Mouse (Mus musculus) brown adipose tissue, adult 24 weeks (tissue): ENCODE results near the gene Hsd17b1. TPM values are rescaled to one million over a fixed set of nuclear protein-coding genes. Genes with fewer than 3 reads are reported as not detected.
"Not testable (repeated sequence)": the region's sequence is repeated elsewhere in the genome, so short reads cannot be mapped to it uniquely, and the experiment has no call there.

ENCODE experiments used
- H3K27ac ChIP-seq: fragments of 200-500 bp; replicated peaks from 2 replicates; pipeline ENCODE4 v1.5.1; 2012; ENCODE audit warnings: low read depth, mild to moderate bottlenecking, low read length
- H3K4me1 ChIP-seq: fragments of 200-500 bp; 2 replicates; pipeline ENCODE4 v1.6.1; 2012; ENCODE audit warnings: low read length, mixed read lengths; ENCODE audit not compliant: control insufficient read depth, insufficient read depth, insufficient read length
- H3K4me3 ChIP-seq: fragments of 200-500 bp; 2 replicates; pipeline ENCODE4 v1.5.1; 2012; ENCODE audit warnings: low read depth, mild to moderate bottlenecking, low read length, moderate library complexity; ENCODE audit not compliant: insufficient read depth
- polyA plus RNA-seq: library from polyadenylated mRNA; stranded (reverse); fragments of >200 nt; gene quantifications from 2 replicates; pipeline ENCODE4 v1.2.4, GENCODE M21; 2012; ENCODE audit not compliant: missing spikeins, insufficient read depth, insufficient read length

Gene Hsd17b1
- polyA plus RNA-seq, 1 experiment: not detected

GRCm38 (mm10) chr11:101119761-101120544, 41.7 kb downstream of the Hsd17b1 start, which contains the start of the genes Retreg3 and Tubg1:
Retreg3 (minus strand) TSS chr11:101119893.
Tubg1 (plus strand) TSS chr11:101119938.
- Histone ChIP-seq H3K4me3 (peak within 1 kb of the TSS; percentile 88), H3K4me1 (peaks cover 12% of the 10 kb centered on the region), H3K27ac (peak within 1 kb of the TSS; percentile 51)

GRCm38 (mm10) chr11:101120545-101121188, 42.5 kb downstream of the Hsd17b1 start:
- Histone ChIP-seq H3K27ac (peak overlapping the region; percentile 40), H3K4me1 (peaks cover 12% of the 10 kb centered on the region), H3K4me3 (peak overlapping the region; percentile 81)

GRCm38 (mm10) chr11:101124494-101124893, 46.3 kb downstream of the Hsd17b1 start:
- H3K4me1 ChIP-seq, H3K4me3 ChIP-seq, H3K27ac ChIP-seq: not testable (repeated sequence)

GRCm38 (mm10) chr11:101125008-101125407, 46.8 kb downstream of the Hsd17b1 start:
- H3K4me3 ChIP-seq, H3K4me1 ChIP-seq, H3K27ac ChIP-seq: not testable (repeated sequence)

GRCm38 (mm10) chr11:101127075-101127474, 48.9 kb downstream of the Hsd17b1 start:
- no peak overlapping the region for H3K4me3 ChIP-seq
- H3K4me1 ChIP-seq: peaks cover 10% of the 10 kb centered on the region
- H3K27ac ChIP-seq: no peak overlapping the region

- Histone ChIP-seq H3K27ac (peak overlapping the region; percentile 47), H3K4me3 (no peak overlapping the region), H3K4me1 (peaks cover 17% of the 10 kb centered on the region)
Measured at GRCm38 (mm10) chr11:101128996-101129577, 50.9 kb downstream of the Hsd17b1 start.

Other genes with a start within 250 kb of the Hsd17b1 start
- 15.1 and 18.4 TPM in 2 replicates for gene Stat5b, start 227.7 kb upstream of the Hsd17b1 start, polyA plus RNA-seq
- gene Stat5a, start 219.1 kb upstream of the Hsd17b1 start, polyA plus RNA-seq: 18.9 and 34.2 TPM in 2 replicates
- gene Stat3, start 138.9 kb upstream of the Hsd17b1 start, polyA plus RNA-seq: 18.8 and 20.9 TPM in 2 replicates
- 242 and 279 TPM in 2 replicates for gene Cavin1, start 107.5 kb upstream of the Hsd17b1 start, polyA plus RNA-seq
- 26.1 and 26.7 TPM in 2 replicates for gene Atp6v0a1, start 69.0 kb upstream of the Hsd17b1 start, polyA plus RNA-seq
- gene Naglu, start 8.4 kb upstream of the Hsd17b1 start, polyA plus RNA-seq: 4.4 and 7.1 TPM in 2 replicates
- gene Coasy, start 4.2 kb downstream of the Hsd17b1 start, polyA plus RNA-seq: 98.3 and 102 TPM in 2 replicates
- 55.0 and 67.5 TPM in 2 replicates for gene Mlx, start 8.9 kb downstream of the Hsd17b1 start, polyA plus RNA-seq
- gene Psmc3ip, start 17.0 kb downstream of the Hsd17b1 start, polyA plus RNA-seq: 1.7 and 3.6 TPM in 2 replicates
- 43.7 and 49.6 TPM in 2 replicates for gene Retreg3, start 41.5 kb downstream of the Hsd17b1 start, polyA plus RNA-seq
- 46.6 and 49.2 TPM in 2 replicates for gene Tubg1, start 41.5 kb downstream of the Hsd17b1 start, polyA plus RNA-seq
- gene Tubg2, start 77.5 kb downstream of the Hsd17b1 start, polyA plus RNA-seq: 1.1 and 1.9 TPM in 2 replicates
- 7.2 and 11.2 TPM in 2 replicates for gene Cntnap1, start 92.1 kb downstream of the Hsd17b1 start, polyA plus RNA-seq
- 21.8 and 33.6 TPM in 2 replicates for gene Plekhh3, start 92.9 kb downstream of the Hsd17b1 start, polyA plus RNA-seq
- 1.2 TPM in 1 of 2 replicates, not detected in the other for gene Ccr10, start 97.0 kb downstream of the Hsd17b1 start, polyA plus RNA-seq
- 13.3 and 20.7 TPM in 2 replicates for gene Ezh1, start 148.1 kb downstream of the Hsd17b1 start, polyA plus RNA-seq
- 20.0 and 27.6 TPM in 2 replicates for gene Ramp2, start 167.6 kb downstream of the Hsd17b1 start, polyA plus RNA-seq
- gene Vps25, start 175.3 kb downstream of the Hsd17b1 start, polyA plus RNA-seq: 109 and 141 TPM in 2 replicates
- gene Wnk4, start 182.2 kb downstream of the Hsd17b1 start, polyA plus RNA-seq: not detected in 2 replicates
- gene Cntd1, start 200.6 kb downstream of the Hsd17b1 start, polyA plus RNA-seq: 0.75 and 0.79 TPM in 2 replicates
- 134 and 144 TPM in 2 replicates for gene Coa3, start 200.7 kb downstream of the Hsd17b1 start, polyA plus RNA-seq
- gene Becn1, start 223.9 kb downstream of the Hsd17b1 start, polyA plus RNA-seq: 38.3 and 48.7 TPM in 2 replicates
- gene Psme3, start 237.8 kb downstream of the Hsd17b1 start, polyA plus RNA-seq: 58.0 and 79.6 TPM in 2 replicates
- 0.55 TPM in 1 of 2 replicates, not detected in the other for gene Aoc2, start 246.7 kb downstream of the Hsd17b1 start, polyA plus RNA-seq